Mouse (Mus musculus): ENCODE data around the gene Mbip.

Gene Mbip

GRCm38 (mm10) chr12:56295160-56295559, 50.5 kb downstream of the Mbip start:
- DNase-seq (ENCODE audit: low read depth, low spot score) = no peak

- DNase-seq (ENCODE audit: low read depth, low spot score) = no peak
These were observed 57.1 kb downstream of the Mbip start for GRCm38 (mm10) chr12:56288548-56288947.

- DNase-seq (ENCODE audit: low read depth, low spot score) = no peak
These were observed 58.9 kb downstream of the Mbip start for GRCm38 (mm10) chr12:56286828-56287227.

- DNase-seq (ENCODE audit: low read depth, low spot score) = no peak
These were observed 61.5 kb downstream of the Mbip start for GRCm38 (mm10) chr12:56284210-56284609.

- no peak for DNase-seq (ENCODE audit: low read depth, low spot score)
These were observed 64.0 kb downstream of the Mbip start for GRCm38 (mm10) chr12:56281649-56282048.
